Mouse (Mus musculus): ENCODE measurements around the gene Nfib.

DNA sequence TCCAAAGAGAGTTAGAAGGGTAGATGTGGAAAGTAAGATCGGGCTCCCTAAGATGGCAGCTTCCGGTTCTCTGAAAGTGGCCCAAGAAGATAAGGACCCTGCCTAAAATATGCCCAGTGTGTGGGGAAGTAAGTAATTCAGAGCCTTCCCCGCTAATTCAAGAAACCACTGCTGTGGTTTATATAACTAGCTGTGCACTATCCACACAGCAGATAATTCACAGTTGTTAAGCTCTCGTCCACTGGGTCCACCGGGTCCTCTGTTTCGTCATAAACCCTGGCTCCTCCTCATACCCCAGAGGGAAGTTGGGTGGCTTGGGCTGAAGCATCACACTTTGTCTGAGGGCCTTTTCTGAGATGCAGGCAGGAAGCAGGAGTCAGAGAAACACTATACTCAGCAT is 19.5 kb downstream of the Nfib start:
- no peak for TF ChIP-seq ZMIZ1 (IDR thresholded peaks at IDR 0.05; ENCODE audit: low read depth, low read length)
- TF ChIP-seq ELF1 (IDR thresholded peaks at IDR 0.05; ENCODE audit: low read depth, low read length), result no peak
- TF ChIP-seq POLR2A (IDR thresholded peaks at IDR 0.05; ENCODE audit: low read depth, low read length), result no peak
- TF ChIP-seq USF1 (IDR thresholded peaks at IDR 0.05; ENCODE audit: low read depth, low read length), result no peak
- no peak for TF ChIP-seq CTCF (conservative IDR thresholded peaks at IDR 0.05 in 1 of 2, IDR thresholded peaks at IDR 0.05 in 1 of 2; ENCODE audit: low read depth in 2 of 2, low read length in 2 of 2)
- TF ChIP-seq CHD1 (IDR thresholded peaks at IDR 0.05; ENCODE audit: low read depth, low read length), result no peak
- TF ChIP-seq POLR2AphosphoS2 (IDR thresholded peaks at IDR 0.05; ENCODE audit: low read depth, low read length), result no peak
- no peak for TF ChIP-seq PAX5 (IDR thresholded peaks at IDR 0.05; ENCODE audit: low read length)
- TF ChIP-seq NRF1 (IDR thresholded peaks at IDR 0.05; ENCODE audit: low read depth, low read length), result no peak
- no peak for TF ChIP-seq EP300 (IDR thresholded peaks at IDR 0.05; ENCODE audit: low read length)
- no peak for TF ChIP-seq MAX (IDR thresholded peaks at IDR 0.05; ENCODE audit: low read length)
- TF ChIP-seq RAD21 (IDR thresholded peaks at IDR 0.05; ENCODE audit: low read depth, low read length), result no peak
- no peak for TF ChIP-seq ZC3H11A (IDR thresholded peaks at IDR 0.05; ENCODE audit: low read depth, low read length)
- TF ChIP-seq CHD2 (IDR thresholded peaks at IDR 0.05; ENCODE audit: low read length), result no peak

Measured in CH12.LX (cell line).